Mouse (Mus musculus): ENCODE measurements around the gene Otx1. TPM values are rescaled to one million over a fixed set of nuclear protein-coding genes. Genes with fewer than 3 reads are reported as not detected.

Gene Otx1
- not detected in 2 replicates for polyA plus RNA-seq (2015; fragmentation: Nextera tagmentation; extraction: Ambion mirVana)

- Histone ChIP-seq H3K4me3 (replicated peaks) (peak within 1 kb of the TSS; percentile 45), H3K4me1 (replicated peaks) (peaks cover 27% of the 10 kb centered on the region), H3K27ac (no peak within 1 kb of the TSS), H3K9me3 (no peaks in the 10 kb centered on the region), H3K36me3 (no peaks in the 10 kb centered on the region), H3K27me3 (replicated peaks) (peaks cover 85% of the 10 kb centered on the region), H3K9ac (no peak within 1 kb of the TSS), H3K4me2 (replicated peaks) (peak within 1 kb of the TSS; percentile 90)
- WGBS = under 1% methylated on average over 34 of the region's 34 CpGs
- ATAC-seq = no peak
These were observed at the start of gene Otx1 for GRCm38 (mm10) chr11:22002783-22003340. Gene Otx1, minus strand, starts transcription at chr11:22002897.

- Histone ChIP-seq H3K4me3 (replicated peaks) (no peak overlapping the region), H3K4me1 (replicated peaks) (no peaks in the 10 kb centered on the region), H3K9ac (no peak overlapping the region), H3K36me3 (no peaks in the 10 kb centered on the region), H3K27me3 (replicated peaks) (no peaks in the 10 kb centered on the region), H3K27ac (no peak overlapping the region), H3K4me2 (replicated peaks) (no peak overlapping the region), H3K9me3 (no peaks in the 10 kb centered on the region)
- peak; percentile 39; the same call in 1 of the 2 replicates for ATAC-seq
- 69% methylated on average over 7 of the region's 7 CpGs for WGBS
These were observed 48.2 kb upstream of the Otx1 start for GRCm38 (mm10) chr11:22050864-22051263.

- Histone ChIP-seq H3K4me2 (replicated peaks) (no peak overlapping the region), H3K9me3 (no peaks in the 10 kb centered on the region), H3K27me3 (replicated peaks) (no peaks in the 10 kb centered on the region), H3K4me1 (replicated peaks) (no peaks in the 10 kb centered on the region), H3K9ac (no peak overlapping the region), H3K4me3 (replicated peaks) (no peak overlapping the region), H3K36me3 (no peaks in the 10 kb centered on the region), H3K27ac (no peak overlapping the region)
- 87% methylated on average over 6 of the region's 6 CpGs for WGBS
- no peak for ATAC-seq
These were observed 37.2 kb upstream of the Otx1 start for GRCm38 (mm10) chr11:22039854-22040426.

GRCm38 (mm10) chr11:22034564-22035105 lies 31.9 kb upstream of the Otx1 start:
- no peak overlapping the region for H3K27ac ChIP-seq
- WGBS = 64% methylated on average over 7 of the region's 7 CpGs
- no peak overlapping the region for H3K4me2 ChIP-seq (replicated peaks)
- no peaks in the 10 kb centered on the region for H3K36me3 ChIP-seq
- no peaks in the 10 kb centered on the region for H3K9me3 ChIP-seq
- no peak overlapping the region for H3K4me3 ChIP-seq (replicated peaks)
- H3K27me3 ChIP-seq (replicated peaks) = no peaks in the 10 kb centered on the region
- ATAC-seq = no peak
- H3K9ac ChIP-seq = no peak overlapping the region
- no peaks in the 10 kb centered on the region for H3K4me1 ChIP-seq (replicated peaks)

GRCm38 (mm10) chr11:22033582-22033981 lies 30.9 kb upstream of the Otx1 start:
- Histone ChIP-seq H3K36me3 (no peaks in the 10 kb centered on the region), H3K9ac (no peak overlapping the region), H3K4me1 (replicated peaks) (no peaks in the 10 kb centered on the region), H3K4me2 (replicated peaks) (no peak overlapping the region), H3K9me3 (no peaks in the 10 kb centered on the region), H3K27ac (no peak overlapping the region), H3K4me3 (replicated peaks) (no peak overlapping the region), H3K27me3 (replicated peaks) (no peaks in the 10 kb centered on the region)
- ATAC-seq = no peak
- WGBS = 93% methylated on average over 3 of the region's 3 CpGs

GRCm38 (mm10) chr11:22020602-22021001 lies 17.9 kb upstream of the Otx1 start:
- no peak overlapping the region for H3K4me2 ChIP-seq (replicated peaks)
- no peak overlapping the region for H3K9ac ChIP-seq
- no peaks in the 10 kb centered on the region for H3K36me3 ChIP-seq
- H3K9me3 ChIP-seq = no peaks in the 10 kb centered on the region
- ATAC-seq = no peak
- no peaks in the 10 kb centered on the region for H3K27me3 ChIP-seq (replicated peaks)
- no peak overlapping the region for H3K4me3 ChIP-seq (replicated peaks)
- no peaks in the 10 kb centered on the region for H3K4me1 ChIP-seq (replicated peaks)
- H3K27ac ChIP-seq = no peak overlapping the region
- WGBS = 94% methylated on average over 2 of the region's 2 CpGs

GRCm38 (mm10) chr11:22017444-22017843 lies 14.7 kb upstream of the Otx1 start:
- Histone ChIP-seq H3K36me3 (no peaks in the 10 kb centered on the region), H3K9ac (no peak overlapping the region), H3K27me3 (replicated peaks) (no peaks in the 10 kb centered on the region), H3K9me3 (no peaks in the 10 kb centered on the region), H3K27ac (no peak overlapping the region), H3K4me1 (replicated peaks) (no peaks in the 10 kb centered on the region), H3K4me3 (replicated peaks) (no peak overlapping the region), H3K4me2 (replicated peaks) (no peak overlapping the region)
- WGBS = 78% methylated on average over 8 of the region's 8 CpGs
- ATAC-seq = no peak

- Histone ChIP-seq H3K9ac (no peak overlapping the region), H3K27me3 (replicated peaks) (no peaks in the 10 kb centered on the region), H3K4me2 (replicated peaks) (no peak overlapping the region), H3K36me3 (no peaks in the 10 kb centered on the region), H3K27ac (no peak overlapping the region), H3K4me3 (replicated peaks) (no peak overlapping the region), H3K9me3 (no peaks in the 10 kb centered on the region), H3K4me1 (replicated peaks) (no peaks in the 10 kb centered on the region)
- WGBS = 88% methylated on average over 3 of the region's 3 CpGs
- ATAC-seq = no peak
These were observed 13.6 kb upstream of the Otx1 start for GRCm38 (mm10) chr11:22016341-22016740.

GRCm38 (mm10) chr11:22008817-22009216 lies 6.1 kb upstream of the Otx1 start:
- H3K27me3 ChIP-seq (replicated peaks) = peaks cover 41% of the 10 kb centered on the region
- WGBS = 35% methylated on average over 2 of the region's 2 CpGs
- ATAC-seq = no peak

GRCm38 (mm10) chr11:22008129-22008596 lies 5.5 kb upstream of the Otx1 start:
- Histone ChIP-seq H3K27me3 (replicated peaks) (peaks cover 47% of the 10 kb centered on the region), H3K4me2 (replicated peaks) (no peak overlapping the region)
- WGBS = 18% methylated on average over 10 of the region's 10 CpGs

More at GRCm38 (mm10) chr11:22008817-22009216, 6.1 kb upstream of the Otx1 start:
- 0 out of 2 replicates have a peak, but pooled peaks cover 3% of the 10 kb centered on the region for H3K4me1 ChIP-seq (replicated peaks)
- no peaks in the 10 kb centered on the region for H3K36me3 ChIP-seq
- H3K4me2 ChIP-seq (replicated peaks) = no peak overlapping the region
- H3K27ac ChIP-seq = no peak overlapping the region
- no peaks in the 10 kb centered on the region for H3K9me3 ChIP-seq
- H3K9ac ChIP-seq = no peak overlapping the region
- no peak overlapping the region for H3K4me3 ChIP-seq (replicated peaks)

GRCm38 (mm10) chr11:22007781-22008110 lies 5.0 kb upstream of the Otx1 start:
- Histone ChIP-seq H3K27ac (no peak overlapping the region), H3K36me3 (no peaks in the 10 kb centered on the region), H3K9ac (no peak overlapping the region), H3K4me3 (replicated peaks) (no peak overlapping the region), H3K9me3 (no peaks in the 10 kb centered on the region), H3K4me2 (replicated peaks) (no peak overlapping the region), H3K27me3 (replicated peaks) (peaks cover 48% of the 10 kb centered on the region), H3K4me1 (replicated peaks) (peaks cover 8% of the 10 kb centered on the region; the same call in 1 of the 2 replicates)
- ATAC-seq = no peak
- 20% methylated on average over 6 of the region's 6 CpGs for WGBS

More at GRCm38 (mm10) chr11:22008129-22008596, 5.5 kb upstream of the Otx1 start:
- ATAC-seq = no peak
- H3K4me3 ChIP-seq (replicated peaks) = no peak overlapping the region
- no peaks in the 10 kb centered on the region for H3K9me3 ChIP-seq
- no peak overlapping the region for H3K27ac ChIP-seq
- no peak overlapping the region for H3K9ac ChIP-seq
- no peaks in the 10 kb centered on the region for H3K36me3 ChIP-seq
- 0 out of 2 replicates have a peak, but pooled peaks cover 8% of the 10 kb centered on the region for H3K4me1 ChIP-seq (replicated peaks)

GRCm38 (mm10) chr11:22007088-22007780 lies 4.5 kb upstream of the Otx1 start:
- Histone ChIP-seq H3K4me3 (replicated peaks) (no peak overlapping the region), H3K4me1 (replicated peaks) (peaks cover 11% of the 10 kb centered on the region; the same call in 1 of the 2 replicates), H3K9me3 (no peaks in the 10 kb centered on the region), H3K27me3 (replicated peaks) (peaks cover 50% of the 10 kb centered on the region), H3K4me2 (replicated peaks) (no peak overlapping the region), H3K27ac (no peak overlapping the region), H3K9ac (no peak overlapping the region), H3K36me3 (no peaks in the 10 kb centered on the region)
- no peak for ATAC-seq
- WGBS = 29% methylated on average over 20 of the region's 20 CpGs

All from intestine, embryonic 15.5 days (tissue).